Comparison of ENCODE assay signal across 8 mouse cellular contexts in genomic region chr5:140568321-140568970, GRCm38 (mm10). TPM values are rescaled to one million over a fixed set of nuclear protein-coding genes. Genes with fewer than 3 reads are reported as not detected.
DNase-seq lines count a peak whose midpoint lies in the region; ATAC-seq and TF ChIP-seq lines count a peak whose summit lies in the region.

No protein-coding gene starts in this region.

- no peak for TF ChIP-seq EP300 in ES-Bruce4 (IDR thresholded peaks at IDR 0.05; ENCODE audit: insufficient read depth, low read depth, low read length)

- no peak for TF ChIP-seq POLR2A in ES-Bruce4 (IDR thresholded peaks at IDR 0.05; ENCODE audit: insufficient read depth, low read length)
- no peak for TF ChIP-seq POLR2A in bone marrow, adult 2 months (IDR thresholded peaks at IDR 0.05; ENCODE audit: borderline replicate concordance, control insufficient read depth, low read depth, low read length)
- TF ChIP-seq POLR2A in embryonic fibroblast, embryonic 13.5 days (IDR thresholded peaks at IDR 0.05; ENCODE audit: low read depth, low read length), result no peak

- TF ChIP-seq CTCF in ES-Bruce4 (IDR thresholded peaks at IDR 0.05; ENCODE audit: low read depth, low read length), result peak; percentile 72
- TF ChIP-seq CTCF in bone marrow, adult 2 months (IDR thresholded peaks at IDR 0.05; ENCODE audit: control insufficient read depth, insufficient read depth, low read length), result peak; percentile 80
- peak; percentile 41; the same call in 1 of the 2 replicates for TF ChIP-seq CTCF in embryonic fibroblast, embryonic 13.5 days (IDR thresholded peaks at IDR 0.05; ENCODE audit: borderline replicate concordance, insufficient read depth, low read length)

- no peak overlapping the region for H3K4me3 ChIP-seq in ES-Bruce4 (ENCODE audit: low read depth, low read length)
- H3K4me3 ChIP-seq in bone marrow, adult 2 months (replicated peaks; ENCODE audit: control insufficient read depth, low read depth, low read length), result no peak overlapping the region
- no peak overlapping the region for H3K4me3 ChIP-seq in embryonic fibroblast, embryonic 13.5 days (ENCODE audit: insufficient read depth, low read length)
- H3K4me3 ChIP-seq in heart, embryonic 12.5 days, result no peak overlapping the region
- H3K4me3 ChIP-seq in kidney, embryonic 16.5 days (ENCODE audit: low read length), result no peak overlapping the region
- H3K4me3 ChIP-seq in liver, embryonic 16.5 days (ENCODE audit: low read depth, low read length), result no peak overlapping the region

- H3K4me1 ChIP-seq in ES-Bruce4 (ENCODE audit: control insufficient read depth, insufficient read depth, low read length), result peaks cover 13% of the 10 kb centered on the region
- no peaks in the 10 kb centered on the region; the same call in 1 of the 2 replicates for H3K4me1 ChIP-seq in bone marrow, adult 2 months (ENCODE audit: control insufficient read depth, insufficient read depth, low read length)
- no peaks in the 10 kb centered on the region for H3K4me1 ChIP-seq in embryonic fibroblast, embryonic 13.5 days (ENCODE audit: control insufficient read depth, insufficient read depth, low read length)
- H3K4me1 ChIP-seq in heart, embryonic 12.5 days (replicated peaks), result peaks cover 12% of the 10 kb centered on the region
- H3K4me1 ChIP-seq in kidney, embryonic 16.5 days (ENCODE audit: insufficient read depth, low read length), result peaks cover 28% of the 10 kb centered on the region
- peaks cover 37% of the 10 kb centered on the region for H3K4me1 ChIP-seq in liver, embryonic 16.5 days (ENCODE audit: control insufficient read depth, low read depth, low read length)

- H3K9me3 ChIP-seq in ES-Bruce4 (replicated peaks; ENCODE audit: control insufficient read depth, insufficient read depth, low read length, poor library complexity, severe bottlenecking), result no peaks in the 10 kb centered on the region
- H3K9me3 ChIP-seq in heart, embryonic 12.5 days (replicated peaks), result no peaks in the 10 kb centered on the region
- no peaks in the 10 kb centered on the region for H3K9me3 ChIP-seq in kidney, embryonic 16.5 days (ENCODE audit: low read length)
- H3K9me3 ChIP-seq in liver, embryonic 16.5 days (replicated peaks; ENCODE audit: control insufficient read depth, low read length), result no peaks in the 10 kb centered on the region

- DNase-seq in thymus, postnatal 0 days (ENCODE audit: low spot score), result peak; percentile 72

- H3K27ac ChIP-seq in ES-Bruce4 (ENCODE audit: insufficient read depth, low read length), result peak overlapping the region; percentile 3
- no peak overlapping the region for H3K27ac ChIP-seq in bone marrow, adult 2 months (ENCODE audit: control insufficient read depth, insufficient read depth, low read depth, low read length, poor library complexity)
- no peak overlapping the region for H3K27ac ChIP-seq in embryonic fibroblast, embryonic 13.5 days (ENCODE audit: insufficient read depth, low read length)
- H3K27ac ChIP-seq in heart, embryonic 12.5 days (ENCODE audit: poor library complexity, severe bottlenecking), result no peak overlapping the region
- H3K27ac ChIP-seq in kidney, embryonic 16.5 days (ENCODE audit: low read length), result peak overlapping the region; percentile 21; the same call in 1 of the 2 replicates
- H3K27ac ChIP-seq in liver, embryonic 16.5 days (ENCODE audit: low read length), result no peak overlapping the region

- peak overlapping the region; percentile 28; the same call in 1 of the 2 replicates for H3K4me2 ChIP-seq in heart, embryonic 12.5 days
- H3K4me2 ChIP-seq in kidney, embryonic 16.5 days (replicated peaks; ENCODE audit: low read depth, low read length), result peak overlapping the region; percentile 19; the same call in 1 of the 2 replicates
- peak overlapping the region; percentile 24; the same call in 1 of the 2 replicates for H3K4me2 ChIP-seq in liver, embryonic 16.5 days (ENCODE audit: low read depth, low read length)

- 34% methylated on average over 10 of the region's 10 CpGs for WGBS in bone marrow, adult 2 months
- 44% methylated on average over 10 of the region's 10 CpGs for WGBS in heart, embryonic 12.5 days
- WGBS in kidney, embryonic 16.5 days, result 21% methylated on average over 10 of the region's 10 CpGs
- 22% methylated on average over 10 of the region's 10 CpGs for WGBS in liver, embryonic 16.5 days (ENCODE audit: insufficient replicate concordance)

- ATAC-seq in heart, embryonic 12.5 days (ENCODE audit: insufficient number of reproducible peaks, low FRiP score), result no peak
- ATAC-seq in kidney, embryonic 16.5 days (ENCODE audit: low FRiP score, low TSS enrichment), result no peak
- no peak for ATAC-seq in liver, embryonic 16.5 days (ENCODE audit: low read depth)
- ATAC-seq in neutrophil, adult 5-6 weeks (ENCODE audit: extremely low read depth, insufficient number of reproducible peaks, low FRiP score, poor library complexity, severe bottlenecking), result peak; percentile 57

- H3K27me3 ChIP-seq in ES-Bruce4 (ENCODE audit: control insufficient read depth, insufficient read depth, low read length, poor library complexity, severe bottlenecking), result no peaks in the 10 kb centered on the region
- peaks cover 12% of the 10 kb centered on the region for H3K27me3 ChIP-seq in heart, embryonic 12.5 days (replicated peaks)
- H3K27me3 ChIP-seq in kidney, embryonic 16.5 days (ENCODE audit: insufficient read depth, low read length), result no peaks in the 10 kb centered on the region
- H3K27me3 ChIP-seq in liver, embryonic 16.5 days (ENCODE audit: control insufficient read depth, insufficient read depth, low read depth, low read length), result no peaks in the 10 kb centered on the region

- no peaks in the 10 kb centered on the region for H3K36me3 ChIP-seq in ES-Bruce4 (ENCODE audit: control insufficient read depth, insufficient read depth, low read length, poor library complexity, severe bottlenecking)
- no peaks in the 10 kb centered on the region for H3K36me3 ChIP-seq in heart, embryonic 12.5 days
- no peaks in the 10 kb centered on the region for H3K36me3 ChIP-seq in kidney, embryonic 16.5 days (ENCODE audit: insufficient read depth, low read length)
- no peaks in the 10 kb centered on the region for H3K36me3 ChIP-seq in liver, embryonic 16.5 days (ENCODE audit: control insufficient read depth, insufficient read depth)

- H3K9ac ChIP-seq in ES-Bruce4 (ENCODE audit: low read depth, poor library complexity, severe bottlenecking), result no peak overlapping the region
- H3K9ac ChIP-seq in heart, embryonic 12.5 days, result no peak overlapping the region
- H3K9ac ChIP-seq in kidney, embryonic 16.5 days (replicated peaks; ENCODE audit: low read length), result 0 out of 2 replicates have a peak overlapping the region, but pooled peaks have one; percentile 37
- 0 out of 2 replicates have a peak overlapping the region, but pooled peaks have one; percentile 20 for H3K9ac ChIP-seq in liver, embryonic 16.5 days (ENCODE audit: low read depth, low read length)

RNA-seq across cellular contexts. Expression of gene Grifin, which starts 3.6 kb away (rescaled TPM):
- not detected in 2 replicates for polyA plus RNA-seq in ES-Bruce4 (2011; ENCODE audit: insufficient read depth, insufficient read length, low read depth, missing spikeins)
- not detected in 2 replicates for polyA plus RNA-seq in bone marrow, adult 2 months (2011; ENCODE audit: insufficient read depth, insufficient read length, low replicate concordance, missing spikeins)
- polyA plus RNA-seq in embryonic fibroblast, embryonic 13.5 days (2011; ENCODE audit: insufficient read length, low read depth, missing spikeins), result not detected in 2 replicates
- polyA plus RNA-seq in heart, embryonic 12.5 days (2016; fragmentation: Nextera tagmentation; extraction: Ambion mirVana), result 0.31 TPM in 1 of 2 replicates, not detected in the other
- 0.27 TPM in 1 of 2 replicates, not detected in the other for polyA plus RNA-seq in kidney, embryonic 16.5 days (2015; fragmentation: Nextera tagmentation; extraction: Ambion mirVana)
- polyA plus RNA-seq in liver, embryonic 16.5 days (2015; fragmentation: Nextera tagmentation; extraction: Ambion mirVana), result 0.59 and 1.2 TPM in 2 replicates
- total RNA-seq in neutrophil, adult 5-6 weeks (2017), result 0.86 TPM in 1 of 2 replicates, not detected in the other
- 13.1 and 21.2 TPM in 2 replicates for polyA plus RNA-seq in thymus, postnatal 0 days (2015; fragmentation: Nextera tagmentation; extraction: Ambion mirVana)

RNA-seq across cellular contexts. Expression of gene Lfng, which starts 38.7 kb away (rescaled TPM):
- polyA plus RNA-seq in ES-Bruce4 (2011; ENCODE audit: insufficient read depth, insufficient read length, low read depth, missing spikeins), result 4.1 and 4.4 TPM in 2 replicates
- polyA plus RNA-seq in bone marrow, adult 2 months (2011; ENCODE audit: insufficient read depth, insufficient read length, low replicate concordance, missing spikeins), result 25.9 and 26.5 TPM in 2 replicates
- 7.1 and 8.2 TPM in 2 replicates for polyA plus RNA-seq in embryonic fibroblast, embryonic 13.5 days (2011; ENCODE audit: insufficient read length, low read depth, missing spikeins)
- 2.9 and 4.3 TPM in 2 replicates for polyA plus RNA-seq in heart, embryonic 12.5 days (2016; fragmentation: Nextera tagmentation; extraction: Ambion mirVana)
- 36.3 and 38.9 TPM in 2 replicates for polyA plus RNA-seq in kidney, embryonic 16.5 days (2015; fragmentation: Nextera tagmentation; extraction: Ambion mirVana)
- 8.3 and 9.7 TPM in 2 replicates for polyA plus RNA-seq in liver, embryonic 16.5 days (2015; fragmentation: Nextera tagmentation; extraction: Ambion mirVana)
- 229 and 273 TPM in 2 replicates for total RNA-seq in neutrophil, adult 5-6 weeks (2017)
- polyA plus RNA-seq in thymus, postnatal 0 days (2015; fragmentation: Nextera tagmentation; extraction: Ambion mirVana), result 13.2 and 13.3 TPM in 2 replicates

Comparison
In these comparisons a context has a peak if more than half of its experiments do, and no peak if none do; other contexts are left out.
1. H3K27ac ChIP-seq: peak in ES-Bruce4 (single experiment) and kidney, embryonic 16.5 days (single experiment); none in bone marrow, adult 2 months (single experiment), embryonic fibroblast, embryonic 13.5 days (single experiment), heart, embryonic 12.5 days (single experiment) and liver, embryonic 16.5 days (single experiment).
2. H3K9ac ChIP-seq: peak in kidney, embryonic 16.5 days (single experiment) and liver, embryonic 16.5 days (single experiment); none in ES-Bruce4 (single experiment) and heart, embryonic 12.5 days (single experiment).
3. Peak in every context shown above with its lines, with median percentiles within 50 percentile points of each other: CTCF ChIP-seq and H3K4me2 ChIP-seq.